Mouse (Mus musculus): Measurements from ENCODE around the gene Madcam1.

Madcam1 gene

GRCm38 (mm10) chr10:79668771-79669575 is 4.6 kb downstream of the Madcam1 start, which contains the start of gene Tpgs1:
Gene Tpgs1, plus strand, starts transcription at chr10:79669369.
- peak; percentile 93 for DNase-seq

DNA sequence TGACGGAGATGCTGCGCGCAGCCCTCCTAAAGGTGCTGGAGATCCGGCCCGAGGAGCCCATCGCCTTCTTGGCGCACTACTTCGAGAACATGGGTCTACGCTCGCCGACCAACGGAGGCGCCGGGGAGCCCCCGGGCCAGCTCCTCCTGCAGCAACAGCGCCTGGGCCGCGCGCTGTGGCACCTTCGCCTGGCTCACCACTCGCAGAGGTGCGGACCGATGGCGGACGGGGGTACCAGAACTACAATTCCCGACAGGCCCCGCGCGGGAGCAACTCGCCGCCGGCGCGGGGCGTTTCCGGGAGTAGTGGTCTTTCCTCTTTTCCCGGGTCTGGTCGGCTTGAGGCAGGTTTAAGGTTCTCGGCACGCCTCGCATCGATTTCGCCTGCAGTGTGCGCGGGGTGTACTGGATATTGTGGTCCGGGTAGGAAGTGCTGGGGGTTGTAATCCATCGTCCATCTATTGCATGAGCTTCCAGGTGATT is 5.3 kb downstream of the Madcam1 start:
- DNase-seq = peak; percentile 84

DNA sequence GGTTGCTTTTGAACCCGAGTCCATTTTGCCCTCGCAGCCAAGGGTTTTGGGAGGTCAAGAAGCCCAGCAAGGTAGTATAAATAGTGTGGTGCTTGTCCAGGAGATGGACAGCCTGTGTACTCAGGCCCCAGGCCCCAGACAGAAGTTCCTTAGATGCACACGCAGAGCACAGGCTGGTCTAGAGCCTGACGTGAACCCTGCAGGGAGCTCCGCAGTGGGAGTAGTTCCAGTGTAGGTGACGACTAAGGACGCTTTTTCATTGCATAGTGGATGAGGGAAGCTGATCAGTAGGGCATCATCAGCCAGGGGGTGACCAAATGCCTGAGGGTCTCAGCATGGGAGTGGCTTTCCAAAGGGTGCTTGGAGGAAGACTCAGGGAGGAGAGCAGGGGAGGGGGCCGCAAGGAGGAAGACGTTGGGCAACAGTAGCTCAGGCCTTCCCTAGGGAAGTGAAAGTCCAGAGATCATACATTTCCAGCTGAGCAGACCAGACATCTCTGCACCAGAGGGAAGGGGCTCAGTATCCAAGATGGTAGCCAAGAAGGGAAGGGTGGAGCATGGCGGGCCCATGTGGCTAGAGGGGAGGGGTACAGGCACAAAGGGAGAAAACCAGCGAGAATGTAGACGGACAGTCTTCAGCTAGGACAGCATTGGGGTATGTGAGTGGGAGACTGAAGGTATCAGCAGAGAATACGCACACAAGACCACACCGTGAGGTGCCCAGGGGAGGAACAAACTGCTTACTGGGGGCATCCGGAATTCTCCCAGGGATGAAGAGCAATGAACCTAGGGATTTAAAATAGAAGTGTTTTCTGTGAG is 5.9 kb downstream of the Madcam1 start:
- no peak for DNase-seq

DNA sequence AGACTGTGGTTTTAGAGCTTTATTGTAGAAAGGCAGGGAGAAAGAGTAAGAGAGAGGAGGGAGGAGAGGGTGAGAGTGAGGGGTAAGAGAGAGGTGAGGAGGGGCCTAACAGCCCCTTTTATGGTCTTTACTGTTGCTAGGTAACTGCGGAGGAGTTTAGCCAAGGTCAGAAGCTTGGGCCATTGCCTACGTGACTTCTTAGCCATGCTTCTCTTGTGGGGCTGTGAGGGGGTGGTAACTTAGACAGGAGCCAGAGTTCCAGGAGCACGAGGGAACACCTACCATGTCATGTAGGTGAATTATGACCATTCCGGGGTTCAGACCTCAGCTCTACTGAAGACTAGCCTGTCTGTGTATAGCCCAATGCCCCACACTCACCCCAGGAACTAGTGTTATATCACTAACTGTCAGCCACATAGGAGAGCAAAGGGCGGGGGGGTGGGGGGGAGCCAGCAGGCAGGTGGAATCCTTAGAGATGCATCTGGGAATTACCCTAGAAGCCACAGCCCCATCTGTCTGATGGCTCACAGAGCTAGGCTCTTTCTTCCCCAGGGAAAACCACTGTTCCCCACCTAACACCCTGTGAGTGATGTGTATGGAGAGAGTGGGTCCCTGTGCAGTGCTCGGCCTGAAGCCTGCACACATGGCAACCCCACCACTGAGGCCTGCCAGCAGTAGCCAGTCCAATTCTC is 7.2 kb downstream of the Madcam1 start:
- DNase-seq = no peak

GRCm38 (mm10) chr10:79672088-79672455 is 7.7 kb downstream of the Madcam1 start:
- no peak for DNase-seq

DNA sequence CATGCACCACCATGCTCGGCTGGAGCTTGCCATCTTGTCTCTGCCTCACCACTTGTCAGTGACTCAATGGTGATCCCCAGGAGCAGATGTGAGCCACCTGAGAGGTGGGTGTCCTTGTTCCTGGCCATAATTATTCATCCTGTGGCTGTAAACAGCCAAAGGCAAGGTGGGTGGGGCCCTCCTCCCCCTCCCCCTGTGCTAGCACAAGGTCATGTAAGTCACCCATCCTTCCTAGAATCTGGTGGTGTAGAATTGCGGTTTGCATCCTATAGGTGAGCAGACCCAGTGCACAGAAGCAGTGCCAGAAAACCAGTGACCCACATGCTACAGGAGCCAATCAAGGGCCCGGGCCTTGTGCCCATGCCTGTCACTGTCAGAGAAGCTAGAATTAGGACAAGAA is 8.7 kb downstream of the Madcam1 start:
- no peak for DNase-seq

DNA sequence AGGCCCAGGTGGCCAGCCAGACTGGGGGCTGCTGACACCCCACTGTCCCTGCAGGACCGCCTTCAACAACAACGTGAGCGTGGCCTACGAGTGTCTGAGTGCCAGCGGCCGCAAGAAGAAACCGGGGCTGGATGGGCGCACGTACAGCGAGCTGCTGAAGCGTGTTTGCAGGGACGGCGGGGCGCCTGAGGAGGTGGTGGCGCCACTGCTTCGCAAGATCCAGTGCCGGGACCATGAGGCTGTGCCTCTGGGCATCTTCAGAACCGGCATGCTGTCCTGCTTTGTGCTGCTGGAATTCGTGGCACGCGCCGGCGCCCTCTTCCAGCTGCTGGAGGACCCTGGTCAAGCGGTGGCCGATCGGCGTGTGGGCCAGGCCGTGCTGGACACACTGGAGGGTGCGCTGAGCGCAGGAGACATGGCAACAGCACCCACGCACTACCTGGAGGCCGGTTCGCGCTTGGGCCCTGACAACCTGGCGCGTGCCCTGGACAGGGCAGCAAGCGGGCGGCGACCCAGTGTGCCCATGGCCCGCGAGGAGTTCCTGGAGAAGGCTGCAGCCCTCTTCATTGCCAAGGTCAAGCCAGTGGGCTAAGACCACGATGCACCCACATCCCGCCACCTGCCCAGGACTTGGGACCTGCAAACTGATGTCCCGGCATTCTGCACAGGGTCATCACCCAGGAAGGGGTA is 11.1 kb downstream of the Madcam1 start:
- DNase-seq = no peak

GRCm38 (mm10) chr10:79680606-79681495 is 16.5 kb downstream of the Madcam1 start:
- DNase-seq = no peak

DNA sequence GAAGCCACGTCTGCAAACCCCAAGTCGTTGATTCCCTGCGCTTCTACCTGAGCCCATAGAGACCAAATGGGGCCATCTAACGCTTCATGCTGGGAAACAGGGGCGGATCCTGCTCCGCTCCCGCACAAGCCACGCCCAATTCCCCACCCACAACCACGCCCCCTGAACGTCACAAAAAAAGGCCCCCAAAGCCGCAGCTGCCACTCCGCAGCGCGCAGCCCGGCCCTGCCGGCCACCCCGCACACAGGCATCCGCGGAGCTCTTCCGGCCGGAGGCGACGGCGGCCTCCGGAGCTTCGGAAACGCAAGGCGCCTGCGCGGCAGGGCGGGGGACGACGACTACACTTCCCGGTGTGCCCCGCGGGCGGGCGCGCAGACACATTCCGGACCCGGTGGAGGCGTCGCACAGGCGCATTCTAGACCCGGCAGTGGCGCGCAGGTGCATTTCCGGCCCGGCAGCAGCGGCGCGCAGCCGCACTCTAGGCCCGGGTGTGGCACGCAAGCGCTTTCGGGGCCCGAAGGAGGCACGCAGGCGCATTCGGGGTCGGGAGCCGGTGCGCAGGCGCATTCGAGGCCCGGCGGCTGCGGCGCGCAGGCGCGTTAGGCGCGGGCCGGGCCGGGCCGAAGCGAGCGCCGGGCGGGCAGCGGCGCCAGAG is 17.4 kb downstream of the Madcam1 start, which contains the start of gene Cdc34:
TSS of gene Cdc34 (plus strand) at position 605 of the 655 bp plus-strand sequence.
- peak; percentile 100 for DNase-seq

DNA sequence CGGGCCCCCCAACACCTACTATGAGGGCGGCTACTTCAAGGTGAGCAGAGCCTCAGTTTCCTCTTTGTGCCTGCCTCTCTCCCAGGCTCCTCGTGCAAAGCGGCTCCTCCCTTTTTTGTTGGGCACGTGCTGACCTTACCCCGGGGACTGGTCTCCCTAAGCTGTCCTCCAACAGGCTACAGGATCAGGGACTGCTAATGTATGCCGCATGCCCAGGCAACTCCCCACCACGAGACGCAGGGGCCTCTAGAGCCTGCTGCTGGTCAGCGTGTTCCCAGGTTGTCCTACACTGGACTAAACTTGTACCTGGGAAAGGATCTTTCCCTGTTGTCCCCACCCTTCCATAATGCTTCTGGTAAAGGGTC is 18.2 kb downstream of the Madcam1 start:
- DNase-seq = no peak

DNA sequence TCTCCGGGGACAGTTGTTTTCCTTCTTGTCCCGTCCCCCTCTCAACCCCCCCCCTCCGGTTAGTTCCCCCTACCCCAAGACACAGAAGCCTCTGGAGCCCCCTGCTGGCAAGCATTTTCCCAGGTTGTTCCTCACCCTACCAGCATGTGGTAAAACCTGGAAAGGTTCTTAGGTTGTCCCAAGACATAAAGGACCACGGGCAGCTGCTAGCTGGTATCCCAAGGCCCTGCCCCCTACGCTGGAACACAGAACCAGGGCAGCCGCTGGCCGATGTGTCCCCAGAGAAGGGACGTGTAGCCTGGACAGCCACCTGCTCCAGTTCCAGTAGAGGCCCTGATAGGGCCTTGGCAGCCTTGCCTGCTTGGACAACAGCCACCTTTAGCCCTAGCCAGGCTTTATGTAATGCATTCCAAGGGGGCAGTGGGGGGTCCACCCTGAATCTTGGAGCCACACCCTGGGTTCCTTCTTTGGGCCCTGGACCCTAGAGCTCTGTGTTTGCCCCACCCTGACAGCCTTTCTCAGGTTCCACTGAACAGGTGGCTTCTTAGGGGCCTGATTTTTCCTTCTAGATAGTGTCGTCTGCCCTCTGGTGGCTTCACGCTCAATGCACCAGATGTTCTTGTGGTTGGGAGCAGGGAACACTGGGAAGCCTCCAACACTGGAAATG is 18.7 kb downstream of the Madcam1 start:
- no peak for DNase-seq

DNA sequence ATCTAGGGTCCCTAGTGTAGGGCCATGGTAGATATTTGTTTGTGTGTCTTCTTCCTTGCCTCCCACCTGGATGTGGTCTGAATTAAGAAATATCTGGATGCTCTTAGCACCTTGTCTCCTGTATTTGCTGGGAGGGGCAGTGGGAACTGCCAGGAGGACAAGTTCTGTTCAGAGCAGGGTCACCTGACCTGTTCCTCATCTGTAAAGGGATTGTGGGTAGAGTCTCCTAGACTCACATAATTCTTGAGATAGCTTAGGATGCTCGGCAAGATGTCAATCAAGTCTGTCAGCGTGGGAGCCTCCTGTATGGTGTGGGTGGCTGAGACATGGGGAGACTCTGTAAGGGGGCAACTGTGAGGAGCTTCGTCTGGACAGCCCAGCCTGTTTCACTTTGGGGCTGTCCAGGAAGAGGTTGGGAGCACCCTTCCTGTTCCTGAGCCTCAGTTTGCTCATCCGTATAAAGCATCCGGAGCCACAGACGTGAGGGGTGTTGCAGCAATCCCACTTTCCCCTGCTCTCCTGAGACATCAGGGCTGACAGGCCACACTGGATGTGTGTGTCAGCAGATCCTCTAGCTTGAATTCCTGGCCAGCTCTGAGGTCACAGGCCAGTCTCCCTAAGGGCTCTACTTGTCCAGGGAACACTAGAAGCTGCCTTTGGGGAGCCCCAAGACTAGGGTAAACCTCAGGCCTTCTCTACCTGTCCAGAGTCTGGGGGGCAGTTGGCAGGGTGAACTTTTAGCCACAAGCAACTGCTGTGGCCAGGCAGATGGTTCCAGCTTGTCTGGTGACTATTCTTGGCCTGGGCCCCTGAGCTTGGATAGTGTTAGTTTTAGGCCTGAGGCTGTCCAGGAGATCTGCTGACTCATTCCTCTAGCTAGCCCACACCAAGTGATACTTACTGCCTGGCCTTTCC is 19.6 kb downstream of the Madcam1 start:
- DNase-seq = no peak

GRCm38 (mm10) chr10:79684770-79685600 is 20.6 kb downstream of the Madcam1 start:
- DNase-seq = no peak

DNA sequence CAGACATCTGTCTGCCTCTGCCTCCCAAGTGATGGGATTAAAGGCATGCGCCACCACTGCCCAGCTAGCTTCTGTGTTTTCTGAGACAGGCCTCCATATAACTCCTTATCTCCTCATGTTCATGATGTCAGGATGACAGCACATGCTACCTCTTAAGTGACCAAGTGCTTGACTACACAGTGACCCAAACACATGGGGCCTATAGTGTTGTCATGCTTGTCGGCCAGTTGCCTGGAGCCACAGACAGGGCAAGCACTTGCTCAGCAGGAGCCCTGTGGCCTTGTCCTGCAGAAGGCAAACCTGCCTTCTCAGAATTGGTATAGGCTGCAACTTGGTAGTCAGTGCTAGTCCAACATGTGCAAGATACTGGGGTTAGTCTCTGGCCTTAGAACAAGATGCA is 21.9 kb downstream of the Madcam1 start:
- DNase-seq = no peak

GRCm38 (mm10) chr10:79686691-79687090 is 22.3 kb downstream of the Madcam1 start:
- no peak for DNase-seq

DNA sequence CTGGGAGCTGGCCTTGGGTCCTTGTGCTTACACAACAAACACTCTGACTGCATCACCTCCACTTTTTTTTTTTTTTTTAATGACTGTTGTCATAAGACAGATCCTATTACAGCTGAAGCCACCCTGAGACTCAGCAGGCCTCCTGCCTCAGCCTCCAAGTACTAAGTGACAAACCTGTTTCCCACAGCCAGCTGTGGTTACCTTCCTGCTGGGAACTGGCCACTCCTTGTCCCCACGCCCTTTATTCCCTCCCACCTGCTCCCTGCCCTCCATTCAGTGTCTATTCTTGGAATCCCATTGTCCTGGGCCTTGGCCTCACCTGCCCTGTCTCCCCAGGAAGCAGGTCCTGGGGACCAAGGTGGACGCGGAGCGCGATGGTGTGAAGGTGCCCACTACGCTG is 23.2 kb downstream of the Madcam1 start:
- no peak for DNase-seq

DNA sequence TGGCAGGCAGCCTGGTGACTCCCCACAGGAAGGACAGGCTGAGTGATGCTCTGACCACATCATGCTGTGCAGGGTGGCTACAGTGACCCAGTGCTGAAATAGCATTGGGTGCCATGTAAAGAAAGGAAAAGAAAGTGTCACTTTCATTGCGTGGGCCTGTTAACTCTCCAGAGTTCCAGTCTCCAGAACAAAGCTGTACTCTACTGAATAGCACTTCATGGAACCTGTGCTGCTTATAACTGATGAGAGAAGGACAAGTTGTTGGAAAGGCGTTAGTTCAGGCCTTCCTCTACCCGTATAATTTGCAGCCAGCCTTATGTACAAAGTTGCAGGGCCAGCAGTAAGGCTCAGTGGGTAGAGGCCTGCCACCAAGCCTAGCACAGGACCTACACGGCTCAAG is 24.4 kb downstream of the Madcam1 start, which contains the start of gene Gzmm:
TSS of gene Gzmm (plus strand) at position 301 of the 400 bp plus-strand sequence.
- DNase-seq = no peak

DNA sequence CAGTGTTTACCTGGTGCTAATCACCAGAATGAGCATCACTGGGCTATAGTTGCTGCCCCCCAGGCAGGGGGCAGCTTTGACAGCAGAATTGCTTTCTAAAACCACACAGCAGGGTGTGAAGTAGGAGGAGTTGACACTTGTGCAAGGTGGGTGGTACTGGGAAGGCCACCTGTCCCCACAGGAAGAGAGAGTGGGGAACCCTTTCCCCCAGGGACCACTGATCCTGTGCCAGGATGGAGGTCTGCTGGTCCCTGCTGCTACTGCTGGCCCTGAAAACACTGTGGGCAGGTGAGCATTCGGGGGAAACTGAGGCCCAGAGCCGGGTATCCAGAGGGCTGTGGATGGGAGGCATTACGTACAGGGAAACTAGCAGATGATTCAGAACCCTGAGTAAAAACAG is 24.8 kb downstream of the Madcam1 start:
- DNase-seq = no peak
